Mouse (Mus musculus): Measurements from ENCODE around the gene Tspan31. TPM values are rescaled to one million over a fixed set of nuclear protein-coding genes. Genes with fewer than 3 reads are reported as not detected.
"Not testable (repeated sequence)": the region's sequence is repeated elsewhere in the genome, so short reads cannot be mapped to it uniquely, and the experiment has no call there.

The Tspan31 gene
- polyA plus RNA-seq, 1 experiment from 2014 or later: 122 TPM

- peak overlapping the region; percentile 99 for H3K4me2 ChIP-seq
- H3K9ac ChIP-seq: peak overlapping the region; percentile 84
- peaks cover 25% of the 10 kb centered on the region for H3K36me3 ChIP-seq
- WGBS: 73% methylated on average over 9 of the region's 9 CpGs
- ATAC-seq (ENCODE audit: low FRiP score): no peak
- H3K27me3 ChIP-seq: peaks cover 10% of the 10 kb centered on the region
- no peaks in the 10 kb centered on the region for H3K9me3 ChIP-seq
- peak overlapping the region; percentile 61 for H3K4me3 ChIP-seq
- H3K4me1 ChIP-seq (replicated peaks): peaks cover 37% of the 10 kb centered on the region
- H3K27ac ChIP-seq: peak overlapping the region; percentile 92; the same call in 1 of the 2 replicates
Measured at GRCm38 (mm10) chr10:127071203-127071602, 1.1 kb upstream of the Tspan31 start.

GRCm38 (mm10) chr10:127069281-127070189 lies 529 bp downstream of the Tspan31 start:
- 8% methylated on average over 30 of the region's 30 CpGs for WGBS

GRCm38 (mm10) chr10:127068360-127069038 lies 1.6 kb downstream of the Tspan31 start:
- Histone ChIP-seq H3K4me2 (peak overlapping the region; percentile 99), H3K4me1 (replicated peaks) (peaks cover 51% of the 10 kb centered on the region), H3K9me3 (no peaks in the 10 kb centered on the region), H3K9ac (peak overlapping the region; percentile 84), H3K4me3 (peak overlapping the region; percentile 61), H3K36me3 (peaks cover 40% of the 10 kb centered on the region), H3K27me3 (no peaks in the 10 kb centered on the region), H3K27ac (peak overlapping the region; percentile 92)
- no peak for ATAC-seq (ENCODE audit: low FRiP score)
- 81% methylated on average over 9 of the region's 9 CpGs for WGBS

More at GRCm38 (mm10) chr10:127069281-127070189, 529 bp downstream of the Tspan31 start:
- peak overlapping the region; percentile 84 for H3K9ac ChIP-seq
- peak; percentile 86 for ATAC-seq (ENCODE audit: low FRiP score)
- H3K4me1 ChIP-seq (replicated peaks): peaks cover 49% of the 10 kb centered on the region
- peak overlapping the region; percentile 99 for H3K4me2 ChIP-seq
- peak overlapping the region; percentile 92 for H3K27ac ChIP-seq
- H3K27me3 ChIP-seq: no peaks in the 10 kb centered on the region
- no peaks in the 10 kb centered on the region for H3K9me3 ChIP-seq
- H3K36me3 ChIP-seq: peaks cover 40% of the 10 kb centered on the region
- H3K4me3 ChIP-seq: peak overlapping the region; percentile 61

- Histone ChIP-seq H3K9me3 (no peaks in the 10 kb centered on the region), H3K36me3 (peaks cover 40% of the 10 kb centered on the region), H3K4me2 (no peak overlapping the region), H3K4me1 (replicated peaks) (peaks cover 62% of the 10 kb centered on the region), H3K4me3 (no peak overlapping the region), H3K27ac (no peak overlapping the region), H3K27me3 (no peaks in the 10 kb centered on the region), H3K9ac (no peak overlapping the region)
- no peak for ATAC-seq (ENCODE audit: low FRiP score)
- 87% methylated on average over 14 of the region's 14 CpGs for WGBS
Measured at GRCm38 (mm10) chr10:127066519-127067018, 3.5 kb downstream of the Tspan31 start.

GRCm38 (mm10) chr10:127065981-127066380 lies 4.1 kb downstream of the Tspan31 start:
- peaks cover 63% of the 10 kb centered on the region for H3K4me1 ChIP-seq (replicated peaks)
- no peaks in the 10 kb centered on the region for H3K9me3 ChIP-seq
- ATAC-seq (ENCODE audit: low FRiP score): no peak
- WGBS: 90% methylated on average over 9 of the region's 9 CpGs
- peaks cover 40% of the 10 kb centered on the region for H3K36me3 ChIP-seq
- no peak overlapping the region; the same call in 1 of the 2 replicates for H3K27ac ChIP-seq
- H3K4me3 ChIP-seq: peak overlapping the region; percentile 69
- H3K4me2 ChIP-seq: no peak overlapping the region
- H3K27me3 ChIP-seq: no peaks in the 10 kb centered on the region
- H3K9ac ChIP-seq: no peak overlapping the region

- peak overlapping the region; percentile 91 for H3K27ac ChIP-seq
- ATAC-seq (ENCODE audit: low FRiP score): peak; percentile 4; the same call in 1 of the 2 replicates
- H3K9me3 ChIP-seq: no peaks in the 10 kb centered on the region
- peak overlapping the region; percentile 88 for H3K9ac ChIP-seq
- H3K27me3 ChIP-seq: no peaks in the 10 kb centered on the region
- 13% methylated on average over 37 of the region's 37 CpGs for WGBS
- H3K4me3 ChIP-seq: peak overlapping the region; percentile 69
- peaks cover 59% of the 10 kb centered on the region for H3K4me1 ChIP-seq (replicated peaks)
- H3K4me2 ChIP-seq: peak overlapping the region; percentile 85
- peaks cover 40% of the 10 kb centered on the region for H3K36me3 ChIP-seq
Measured at GRCm38 (mm10) chr10:127063913-127064870, 5.9 kb downstream of the Tspan31 start.

GRCm38 (mm10) chr10:127063239-127063872 lies 6.7 kb downstream of the Tspan31 start, which contains the start of gene Cdk4:
Gene Cdk4 (plus strand): TSS chr10:127063534.
- no peaks in the 10 kb centered on the region for H3K9me3 ChIP-seq
- H3K4me1 ChIP-seq (replicated peaks): peaks cover 58% of the 10 kb centered on the region
- no peaks in the 10 kb centered on the region for H3K27me3 ChIP-seq
- peak within 1 kb of the TSS; percentile 69 for H3K4me3 ChIP-seq
- H3K9ac ChIP-seq: peak within 1 kb of the TSS; percentile 88
- peak; percentile 91 for ATAC-seq (ENCODE audit: low FRiP score)
- peak within 1 kb of the TSS; percentile 91 for H3K27ac ChIP-seq
- H3K36me3 ChIP-seq: peaks cover 37% of the 10 kb centered on the region
- under 1% methylated on average over 46 of the region's 46 CpGs for WGBS
- H3K4me2 ChIP-seq: peak within 1 kb of the TSS; percentile 85

- Histone ChIP-seq H3K36me3 (peaks cover 31% of the 10 kb centered on the region), H3K27ac (peak overlapping the region; percentile 83), H3K4me2 (peak overlapping the region; percentile 47), H3K9me3 (no peaks in the 10 kb centered on the region), H3K4me1 (replicated peaks) (peaks cover 59% of the 10 kb centered on the region), H3K9ac (0 out of 2 replicates have a peak overlapping the region, but pooled peaks have one; percentile 19), H3K27me3 (no peaks in the 10 kb centered on the region), H3K4me3 (no peak overlapping the region)
- WGBS: 80% methylated on average over 5 of the region's 5 CpGs
- ATAC-seq (ENCODE audit: low FRiP score): no peak
Measured at GRCm38 (mm10) chr10:127062503-127062902, 7.6 kb downstream of the Tspan31 start.

- Histone ChIP-seq H3K27ac (peak overlapping the region; percentile 99), H3K9ac (0 out of 2 replicates have a peak overlapping the region, but pooled peaks have one; percentile 19), H3K4me1 (replicated peaks) (peaks cover 63% of the 10 kb centered on the region), H3K36me3 (peaks cover 31% of the 10 kb centered on the region)
- H3K9me3 ChIP-seq; H3K4me3 ChIP-seq; H3K4me2 ChIP-seq; H3K27me3 ChIP-seq; ATAC-seq (ENCODE audit: low FRiP score): not testable (repeated sequence)
- 91% methylated on average over 4 of the region's 4 CpGs for WGBS
Measured at GRCm38 (mm10) chr10:127062101-127062500, 8.0 kb downstream of the Tspan31 start.

- no peak for ATAC-seq (ENCODE audit: low FRiP score)
- Histone ChIP-seq H3K27me3 (no peaks in the 10 kb centered on the region), H3K4me1 (replicated peaks) (peaks cover 61% of the 10 kb centered on the region), H3K27ac (peak overlapping the region; percentile 99), H3K9me3 (no peaks in the 10 kb centered on the region), H3K4me2 (peak overlapping the region; percentile 84), H3K9ac (peak overlapping the region; percentile 99), H3K4me3 (peak overlapping the region; percentile 91), H3K36me3 (peaks cover 31% of the 10 kb centered on the region)
- 72% methylated on average over 2 of the region's 2 CpGs for WGBS
Measured at GRCm38 (mm10) chr10:127061513-127061912, 8.6 kb downstream of the Tspan31 start.

- 17% methylated on average over 5 of the region's 5 CpGs for WGBS
- peaks cover 61% of the 10 kb centered on the region for H3K4me1 ChIP-seq (replicated peaks)
- peak overlapping the region; percentile 99 for H3K27ac ChIP-seq
- peak overlapping the region; percentile 84 for H3K4me2 ChIP-seq
- no peaks in the 10 kb centered on the region for H3K9me3 ChIP-seq
- H3K27me3 ChIP-seq: no peaks in the 10 kb centered on the region
- H3K36me3 ChIP-seq: peaks cover 31% of the 10 kb centered on the region
- no peak for ATAC-seq (ENCODE audit: low FRiP score)
- peak overlapping the region; percentile 91 for H3K4me3 ChIP-seq
- H3K9ac ChIP-seq: peak overlapping the region; percentile 99
Measured at GRCm38 (mm10) chr10:127061085-127061484, 9.0 kb downstream of the Tspan31 start.

Data from hindbrain, embryonic 13.5 days (tissue).